Mouse (Mus musculus): ENCODE measurements around the gene Arhgap18.

Gene Arhgap18

DNA sequence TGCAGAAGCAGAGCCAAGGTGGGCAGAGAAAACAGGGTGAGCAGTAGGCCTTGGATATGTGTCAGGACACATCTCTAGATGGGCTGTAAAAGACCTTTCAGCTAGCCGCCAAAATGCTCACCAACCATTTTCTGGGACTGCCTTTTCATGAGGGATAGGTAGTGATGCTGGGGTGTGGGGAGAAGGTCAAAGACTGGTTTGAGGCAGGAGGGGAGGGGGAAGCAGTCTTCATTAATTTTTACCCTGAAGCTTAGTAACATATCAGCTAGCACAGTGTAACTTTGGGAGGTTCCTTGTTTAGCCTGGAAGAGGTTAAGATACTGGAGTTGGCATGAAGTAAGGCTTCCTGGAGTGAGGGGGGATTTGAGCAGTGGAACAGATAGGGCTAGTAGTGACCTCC, 21.0 kb downstream of the Arhgap18 start:
- in situ Hi-C loops (cut with MboI, MseI) = no loop called here

DNA sequence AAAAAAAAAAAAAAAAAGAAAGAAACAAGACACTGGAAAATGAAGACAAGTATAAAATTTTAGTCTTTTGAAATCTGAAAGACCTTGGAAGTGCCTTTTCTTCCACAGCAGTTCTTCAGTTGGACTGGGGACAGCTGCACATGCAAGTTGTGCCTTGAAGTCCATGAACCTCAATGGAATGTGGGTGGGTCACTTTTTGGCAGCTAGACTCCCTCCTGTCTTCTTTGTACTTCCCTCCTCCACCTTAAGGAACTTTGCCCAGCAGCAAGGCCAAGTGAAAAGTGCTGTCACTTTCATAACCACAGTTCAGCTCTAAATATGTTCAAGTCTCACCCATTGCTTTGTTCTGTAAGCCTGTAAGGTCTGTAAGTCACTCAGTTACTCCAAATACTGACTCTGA, 23.2 kb downstream of the Arhgap18 start:
- in situ Hi-C loops (cut with MboI, MseI) = no loop called here

DNA sequence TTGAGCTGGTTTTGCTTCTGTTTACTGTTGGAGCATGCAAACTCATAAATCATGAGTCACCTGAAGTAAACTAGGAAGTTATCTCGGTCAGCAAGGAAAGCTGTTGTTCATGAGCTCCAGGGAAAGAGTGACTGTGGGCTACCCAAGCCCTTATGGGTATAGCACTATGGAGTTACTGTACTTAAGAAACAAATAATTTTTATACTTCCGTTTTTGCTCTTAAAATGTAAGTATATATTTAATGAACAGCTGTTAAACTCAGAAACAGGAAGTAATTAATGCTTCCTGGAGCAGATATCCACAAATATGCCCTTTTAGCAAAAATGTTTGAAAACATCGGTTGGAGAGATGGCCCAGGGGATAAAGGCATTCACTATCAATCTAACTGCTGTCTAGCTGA, 27.4 kb downstream of the Arhgap18 start:
- in situ Hi-C loops (cut with MboI, MseI) = no loop called here

GRCm38 (mm10) chr10:26789680-26790079, 36.5 kb downstream of the Arhgap18 start:
- in situ Hi-C loops (cut with MboI, MseI) = no loop called here

DNA sequence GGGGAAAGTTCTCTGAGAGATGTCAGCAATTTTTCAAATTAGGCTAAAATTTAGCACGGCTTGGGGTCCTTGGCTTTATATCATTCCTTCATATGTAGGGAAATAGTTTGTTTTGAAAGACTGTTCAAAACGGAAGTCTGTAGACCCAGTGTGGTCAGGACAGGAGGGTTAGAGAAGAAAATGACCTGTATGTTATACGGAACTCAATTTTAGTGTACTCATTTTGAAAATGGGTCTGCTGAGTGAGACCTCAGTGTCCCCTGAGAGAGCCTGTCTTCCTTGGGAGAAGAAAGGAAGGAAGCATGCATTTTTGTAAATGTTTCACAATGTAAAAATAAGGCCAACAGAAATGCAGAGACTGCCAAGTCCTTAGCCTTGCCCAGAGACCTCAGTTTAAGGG, 38.6 kb downstream of the Arhgap18 start:
- in situ Hi-C loops (cut with MboI, MseI) = no loop called here

DNA sequence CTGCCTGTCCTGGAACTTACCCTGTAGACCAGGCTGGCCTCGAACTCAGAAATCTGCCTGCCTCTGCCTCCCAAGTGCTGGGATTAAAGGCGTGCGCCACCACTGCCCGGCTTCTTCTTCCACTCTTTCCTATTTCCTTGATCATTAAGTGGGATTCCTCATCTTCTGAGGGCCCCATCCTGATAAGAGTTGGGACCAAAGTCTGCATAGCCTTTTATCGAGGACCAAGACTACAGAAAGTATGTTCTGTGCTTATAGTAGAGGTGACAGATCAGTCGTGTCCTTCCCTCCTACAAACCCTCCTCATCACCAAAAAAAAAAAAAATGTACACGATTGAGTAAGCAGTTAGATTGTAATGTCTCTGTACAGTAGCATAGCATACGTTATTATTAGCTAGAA, 39.8 kb downstream of the Arhgap18 start:
- in situ Hi-C loops (cut with MboI, MseI) = no loop called here

GRCm38 (mm10) chr10:26796432-26797286, 43.4 kb downstream of the Arhgap18 start:
- in situ Hi-C loops (cut with MboI, MseI) = no loop called here

DNA sequence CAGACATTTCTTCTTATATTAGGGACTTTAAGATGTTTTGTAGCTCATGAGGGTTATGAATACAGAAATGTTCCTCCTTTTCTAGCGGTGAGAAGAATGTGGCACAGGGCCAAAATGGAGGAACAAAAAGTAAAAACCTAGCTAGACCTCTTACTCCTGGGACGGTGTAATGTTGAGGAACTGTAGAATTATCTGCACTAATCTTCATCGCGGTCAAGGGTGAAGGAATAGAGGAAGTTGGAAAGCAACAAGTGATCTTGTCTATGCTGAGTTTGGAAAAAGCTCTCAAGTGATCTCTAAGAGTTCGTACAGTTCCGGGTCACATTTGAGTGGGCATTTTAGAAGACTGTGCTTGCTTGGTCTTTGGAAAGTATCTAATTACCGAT, 44.1 kb downstream of the Arhgap18 start:
- in situ Hi-C loops (cut with MboI, MseI) = no loop called here

DNA sequence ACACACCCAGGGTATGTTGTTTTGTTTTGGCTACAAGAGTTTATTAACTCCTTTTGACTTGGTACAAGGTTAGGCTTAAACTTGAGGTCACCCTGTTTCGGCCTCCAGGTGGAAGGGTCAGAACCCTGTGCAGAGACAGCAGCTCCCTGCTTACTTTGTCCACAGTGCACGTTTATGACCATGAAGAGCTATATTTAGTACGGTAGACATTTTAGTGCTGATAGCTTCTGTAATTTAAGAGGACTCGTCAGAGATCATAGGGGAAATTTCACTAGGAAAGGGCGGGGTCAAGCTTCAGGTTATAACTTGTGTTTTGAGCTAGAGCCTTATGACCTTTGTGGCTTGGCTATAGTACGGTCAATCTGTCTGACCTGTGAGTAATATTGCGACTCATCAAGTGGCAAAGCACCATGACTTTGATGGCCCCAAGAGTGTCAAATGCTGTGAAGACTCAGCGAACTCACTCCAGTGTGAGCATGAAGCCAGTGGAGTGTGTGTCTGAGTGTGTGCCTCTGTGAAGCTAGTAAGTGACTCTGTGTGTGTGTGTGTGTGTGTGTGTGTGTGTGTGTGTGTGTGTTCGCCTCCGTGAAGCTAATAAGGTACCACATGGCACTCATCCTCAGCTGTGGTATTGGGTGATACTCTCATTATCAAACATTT, 45.7 kb downstream of the Arhgap18 start:
- in situ Hi-C loops (cut with MboI, MseI) = no loop called here

- in situ Hi-C loops (cut with MboI, MseI) = no loop called here
These were observed 46.4 kb downstream of the Arhgap18 start for GRCm38 (mm10) chr10:26799562-26800051.

GRCm38 (mm10) chr10:26804351-26804983, 51.2 kb downstream of the Arhgap18 start:
- in situ Hi-C loops (cut with MboI, MseI) = no loop called here

DNA sequence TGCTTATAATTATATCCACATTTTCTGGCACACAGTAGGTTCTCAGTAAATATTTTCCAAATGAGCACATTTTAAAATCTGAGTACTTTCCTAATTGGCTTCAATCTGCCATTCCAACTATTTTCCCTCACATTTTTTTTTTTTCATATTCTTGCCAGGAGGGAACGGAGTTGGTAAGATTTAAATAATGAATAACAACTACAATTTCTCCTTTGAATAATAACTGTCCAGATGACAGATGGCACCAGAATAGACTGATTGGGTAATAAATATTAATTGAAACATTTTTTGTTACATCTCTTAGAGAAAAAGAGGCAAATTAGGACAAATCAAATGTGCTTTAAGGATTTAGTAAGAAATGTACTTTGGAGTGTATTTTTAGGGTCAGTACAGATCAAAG, 51.8 kb downstream of the Arhgap18 start:
- in situ Hi-C loops (cut with MboI, MseI) = no loop called here

GRCm38 (mm10) chr10:26806092-26806491, 52.9 kb downstream of the Arhgap18 start:
- in situ Hi-C loops (cut with MboI, MseI) = no loop called here

- in situ Hi-C loops (cut with MboI, MseI) = no loop called here
These were observed 56.8 kb downstream of the Arhgap18 start for GRCm38 (mm10) chr10:26810059-26810458.

DNA sequence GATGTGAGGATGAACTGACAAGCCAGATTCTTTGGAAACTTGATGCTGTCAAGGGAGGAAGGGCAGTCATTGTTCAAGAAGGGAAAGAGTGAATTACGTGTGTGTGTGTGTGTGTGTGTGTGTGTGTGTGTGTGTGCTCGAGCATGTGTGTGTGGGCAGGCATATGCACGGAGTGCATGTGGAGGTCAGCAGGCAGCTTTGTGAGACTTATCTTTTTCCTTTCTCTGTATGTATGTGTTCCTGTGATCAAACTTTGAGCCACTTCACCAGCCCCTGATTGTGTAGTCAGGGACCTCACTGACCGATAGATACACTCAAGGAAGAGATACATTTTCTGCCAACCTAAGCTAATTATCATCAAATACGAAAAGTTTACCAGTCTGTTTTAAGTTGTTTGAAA, 57.6 kb downstream of the Arhgap18 start:
- in situ Hi-C loops (cut with MboI, MseI) = no loop called here

DNA sequence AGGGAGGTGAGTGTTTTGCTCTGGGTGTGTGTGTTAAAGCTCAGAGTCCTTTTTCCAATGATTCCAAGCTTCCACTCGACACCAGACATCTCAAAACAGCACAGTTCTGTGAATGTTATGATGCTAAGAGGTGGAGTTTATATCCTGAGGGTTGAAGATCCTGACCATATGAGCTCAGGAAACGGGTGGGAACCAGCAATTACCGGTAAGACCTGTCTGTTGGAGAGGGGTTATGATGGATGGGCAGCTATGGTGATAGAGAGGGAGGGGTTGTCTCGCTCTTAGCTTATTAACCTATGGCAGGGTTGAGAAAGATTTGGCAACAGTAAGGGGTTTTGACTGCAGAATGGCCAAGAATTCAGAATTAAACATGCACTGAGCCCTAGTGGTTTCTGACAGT, 58.1 kb downstream of the Arhgap18 start:
- in situ Hi-C loops (cut with MboI, MseI) = no loop called here

GRCm38 (mm10) chr10:26815646-26816045, 62.4 kb downstream of the Arhgap18 start:
- in situ Hi-C loops (cut with MboI, MseI) = no loop called here

DNA sequence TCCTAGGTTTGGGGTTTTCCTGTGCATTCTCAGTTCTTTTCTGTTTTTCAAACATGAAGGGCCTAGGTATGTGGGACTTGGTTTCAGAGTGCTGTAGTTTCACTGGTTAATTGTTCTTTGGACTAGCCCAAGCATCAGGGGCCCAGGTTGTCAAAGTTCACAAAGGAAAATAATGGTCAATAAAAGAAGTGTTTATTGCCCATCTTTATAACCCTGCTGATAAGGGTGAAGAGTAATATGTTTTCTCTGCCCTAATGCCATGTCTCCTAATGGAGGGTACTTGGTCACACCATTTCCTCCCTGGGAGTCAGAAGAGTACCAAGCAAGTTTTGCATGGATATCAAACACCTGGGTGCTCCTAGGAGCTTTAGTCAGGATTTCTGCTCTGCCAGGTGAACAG, 67.1 kb downstream of the Arhgap18 start:
- in situ Hi-C loops (cut with MboI, MseI) = no loop called here

DNA sequence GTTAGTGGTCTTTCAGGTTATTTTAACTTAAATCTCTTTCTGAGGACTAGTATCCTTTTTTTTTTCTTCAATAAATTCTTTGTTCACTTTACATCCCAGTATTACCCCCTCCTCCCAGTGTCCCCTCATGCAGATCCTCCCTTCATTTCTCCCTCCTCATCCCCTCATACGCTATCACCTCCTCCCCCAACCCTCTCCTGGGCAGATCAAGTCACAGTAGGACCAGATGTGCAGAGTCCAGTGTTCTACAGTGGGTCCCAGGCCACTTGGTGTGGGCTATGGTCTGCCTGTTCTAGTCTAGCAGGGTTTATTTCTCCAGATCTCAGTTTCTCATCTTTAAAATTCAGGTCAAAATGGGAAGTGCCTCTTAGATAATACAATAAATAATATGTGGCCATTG, 67.7 kb downstream of the Arhgap18 start:
- in situ Hi-C loops (cut with MboI, MseI) = no loop called here

GRCm38 (mm10) chr10:26823997-26824396, 70.8 kb downstream of the Arhgap18 start:
- in situ Hi-C loops (cut with MboI, MseI) = no loop called here

GRCm38 (mm10) chr10:26825246-26825889, 72.1 kb downstream of the Arhgap18 start:
- in situ Hi-C loops (cut with MboI, MseI) = no loop called here

GRCm38 (mm10) chr10:26827315-26827714, 74.1 kb downstream of the Arhgap18 start:
- in situ Hi-C loops (cut with MboI, MseI) = no loop called here

Data from T-helper 1 cell (primary cell).